8 mouse cellular contexts compared by ENCODE assay signal in genomic region chr15:102105764-102106730, GRCm38 (mm10). TPM values are rescaled to one million over a fixed set of nuclear protein-coding genes. Genes with fewer than 3 reads are reported as not detected.
A peak's percentile ranks its signal among the peaks of the same experiment; 100 is the strongest.
DNase-seq lines count a peak whose midpoint lies in the region; ATAC-seq lines count a peak whose summit lies in the region.

No protein-coding gene starts in this region.

- no peak overlapping the region for H3K27ac ChIP-seq in forebrain, embryonic 11.5 days (ENCODE audit: low read depth, low read length)
- no peak overlapping the region for H3K27ac ChIP-seq in intestine, embryonic 16.5 days (ENCODE audit: low read length)

- peak; percentile 46 for DNase-seq in cerebellum, adult 9-10 months
- no peak for DNase-seq in cerebellum, postnatal 4 days (ENCODE audit: low spot score in 2 of 2)
- DNase-seq in forebrain, embryonic 11.5 days (ENCODE audit: low spot score): no peak
- DNase-seq in lung, postnatal 10 days: peak; percentile 59
- DNase-seq in layer of hippocampus, postnatal 14 days (ENCODE audit: low spot score in 2 of 2): no peak

- H3K4me1 ChIP-seq in forebrain, embryonic 11.5 days (replicated peaks; ENCODE audit: control insufficient read depth, insufficient read depth, low read length): peaks cover 26% of the 10 kb centered on the region
- peaks cover 62% of the 10 kb centered on the region for H3K4me1 ChIP-seq in intestine, embryonic 16.5 days (ENCODE audit: control insufficient read depth, insufficient read depth, low read length)

- ATAC-seq in CD4-positive, CD25-positive, alpha-beta regulatory T cell, adult 4 months: peak; percentile 55
- ATAC-seq in forebrain, embryonic 11.5 days (replicated peaks; ENCODE audit: low FRiP score): no peak
- no peak for ATAC-seq in intestine, embryonic 16.5 days
- ATAC-seq in megakaryocyte progenitor cell, adult 5-6 weeks (replicated peaks; ENCODE audit: poor library complexity): no peak

- 32% methylated on average over 17 of the region's 18 CpGs for WGBS in forebrain, embryonic 11.5 days
- WGBS in intestine, embryonic 16.5 days: 39% methylated on average over 18 of the region's 18 CpGs

- H3K4me2 ChIP-seq in forebrain, embryonic 11.5 days (ENCODE audit: low read depth, low read length, severe bottlenecking): peak overlapping the region; percentile 59; the same call in 1 of the 2 replicates
- H3K4me2 ChIP-seq in intestine, embryonic 16.5 days (ENCODE audit: low read depth, low read length): peak overlapping the region; percentile 66

- no peaks in the 10 kb centered on the region for H3K9me3 ChIP-seq in forebrain, embryonic 11.5 days (ENCODE audit: control insufficient read depth, low read length)
- H3K9me3 ChIP-seq in intestine, embryonic 16.5 days (ENCODE audit: control insufficient read depth, low read length): no peaks in the 10 kb centered on the region

- H3K4me3 ChIP-seq in forebrain, embryonic 11.5 days (ENCODE audit: low read depth, low read length): peak overlapping the region; percentile 33; the same call in 1 of the 2 replicates
- H3K4me3 ChIP-seq in intestine, embryonic 16.5 days (ENCODE audit: low read length): peak overlapping the region; percentile 45; the same call in 1 of the 2 replicates

- no peak overlapping the region for H3K9ac ChIP-seq in forebrain, embryonic 11.5 days (ENCODE audit: low read length)
- 0 out of 2 replicates have a peak overlapping the region, but pooled peaks have one; percentile 40 for H3K9ac ChIP-seq in intestine, embryonic 16.5 days (ENCODE audit: low read depth, low read length)

- H3K27me3 ChIP-seq in forebrain, embryonic 11.5 days (ENCODE audit: control insufficient read depth, insufficient read depth, low read length): peaks cover 30% of the 10 kb centered on the region
- H3K27me3 ChIP-seq in intestine, embryonic 16.5 days (replicated peaks; ENCODE audit: control insufficient read depth, insufficient read depth, low read length): no peaks in the 10 kb centered on the region; the same call in 1 of the 2 replicates

- no peaks in the 10 kb centered on the region for H3K36me3 ChIP-seq in forebrain, embryonic 11.5 days (ENCODE audit: control insufficient read depth, insufficient read depth, low read length)
- peaks cover 20% of the 10 kb centered on the region; the same call in 1 of the 2 replicates for H3K36me3 ChIP-seq in intestine, embryonic 16.5 days (ENCODE audit: control insufficient read depth, insufficient read depth, low read length)

RNA-seq across cellular contexts. Expression of gene Tns2, which starts 5.8 kb away (rescaled TPM):
- polyA plus RNA-seq in CD4-positive, CD25-positive, alpha-beta regulatory T cell, adult 4 months (2017; shearing (Covaris generic)): 1 to 10 TPM; 1.1 to 2.3 TPM
- polyA plus RNA-seq in forebrain, embryonic 11.5 days (2014; fragmentation: Nextera tagmentation; extraction: Ambion mirVana): 8.8 and 10.5 TPM in 2 replicates
- polyA plus RNA-seq in intestine, embryonic 16.5 days (2015; fragmentation: Nextera tagmentation; extraction: Ambion mirVana): 26.4 and 28.6 TPM in 2 replicates
- not detected in 2 replicates for total RNA-seq in megakaryocyte progenitor cell, adult 5-6 weeks (2015)
- not detected in 2 replicates for total RNA-seq in megakaryocyte progenitor cell, adult 5-6 weeks (2017)
- 10 to 100 TPM; 10.0 to 15.8 TPM for total RNA-seq in layer of hippocampus, postnatal 14 days (2021)

RNA-seq across cellular contexts. Expression of gene Spryd3, which starts 30.0 kb away (rescaled TPM):
- 10 to 100 TPM; 28.8 to 65.3 TPM for polyA plus RNA-seq in CD4-positive, CD25-positive, alpha-beta regulatory T cell, adult 4 months (2017; shearing (Covaris generic))
- polyA plus RNA-seq in forebrain, embryonic 11.5 days (2014; fragmentation: Nextera tagmentation; extraction: Ambion mirVana): 12.0 and 12.1 TPM in 2 replicates
- polyA plus RNA-seq in intestine, embryonic 16.5 days (2015; fragmentation: Nextera tagmentation; extraction: Ambion mirVana): 27.5 and 28.0 TPM in 2 replicates
- 2.9 and 3.2 TPM in 2 replicates for total RNA-seq in megakaryocyte progenitor cell, adult 5-6 weeks (2015)
- 11.5 and 17.9 TPM in 2 replicates for total RNA-seq in megakaryocyte progenitor cell, adult 5-6 weeks (2017)
- total RNA-seq in layer of hippocampus, postnatal 14 days (2021): 100 to 1,000 TPM; 163 to 164 TPM

RNA-seq across cellular contexts. Expression of gene Eif4b, which starts 32.5 kb away (rescaled TPM):
- 100 to 1,000 TPM; 123 to 189 TPM for polyA plus RNA-seq in CD4-positive, CD25-positive, alpha-beta regulatory T cell, adult 4 months (2017; shearing (Covaris generic))
- polyA plus RNA-seq in forebrain, embryonic 11.5 days (2014; fragmentation: Nextera tagmentation; extraction: Ambion mirVana): 122 and 129 TPM in 2 replicates
- 112 and 117 TPM in 2 replicates for polyA plus RNA-seq in intestine, embryonic 16.5 days (2015; fragmentation: Nextera tagmentation; extraction: Ambion mirVana)
- total RNA-seq in megakaryocyte progenitor cell, adult 5-6 weeks (2015): 163 and 180 TPM in 2 replicates
- 394 and 459 TPM in 2 replicates for total RNA-seq in megakaryocyte progenitor cell, adult 5-6 weeks (2017)
- 100 to 1,000 TPM; 179 to 184 TPM for total RNA-seq in layer of hippocampus, postnatal 14 days (2021)

RNA-seq across cellular contexts. Expression of gene Igfbp6, which starts 38.1 kb away (rescaled TPM):
- polyA plus RNA-seq in CD4-positive, CD25-positive, alpha-beta regulatory T cell, adult 4 months (2017; shearing (Covaris generic)): under 1 TPM in 1 of 2 experiments, not detected in 1; 0.60 TPM
- 0.33 TPM in 1 of 2 replicates, not detected in the other for polyA plus RNA-seq in forebrain, embryonic 11.5 days (2014; fragmentation: Nextera tagmentation; extraction: Ambion mirVana)
- 11.8 and 11.9 TPM in 2 replicates for polyA plus RNA-seq in intestine, embryonic 16.5 days (2015; fragmentation: Nextera tagmentation; extraction: Ambion mirVana)
- total RNA-seq in megakaryocyte progenitor cell, adult 5-6 weeks (2015): not detected in 2 replicates
- not detected in 2 replicates for total RNA-seq in megakaryocyte progenitor cell, adult 5-6 weeks (2017)
- 1 to 10 TPM; 3.0 to 4.0 TPM for total RNA-seq in layer of hippocampus, postnatal 14 days (2021)

RNA-seq across cellular contexts. Expression of gene Soat2, which starts 44.3 kb away (rescaled TPM):
- polyA plus RNA-seq in CD4-positive, CD25-positive, alpha-beta regulatory T cell, adult 4 months (2017; shearing (Covaris generic)): 1 to 10 TPM in 1 of 2 experiments, under 1 TPM in 1; 0.69 to 1.0 TPM
- not detected in 2 replicates for polyA plus RNA-seq in forebrain, embryonic 11.5 days (2014; fragmentation: Nextera tagmentation; extraction: Ambion mirVana)
- polyA plus RNA-seq in intestine, embryonic 16.5 days (2015; fragmentation: Nextera tagmentation; extraction: Ambion mirVana): 25.0 and 31.2 TPM in 2 replicates
- 0.73 and 1.9 TPM in 2 replicates for total RNA-seq in megakaryocyte progenitor cell, adult 5-6 weeks (2015)
- total RNA-seq in megakaryocyte progenitor cell, adult 5-6 weeks (2017): 1.2 and 3.3 TPM in 2 replicates
- not detected for total RNA-seq in layer of hippocampus, postnatal 14 days (2021)

Comparison
In these comparisons a context has a peak if more than half of its experiments do, and no peak if none do; other contexts are left out.
1. DNase-seq: peak in cerebellum, adult 9-10 months (single experiment) and lung, postnatal 10 days (single experiment); none in cerebellum, postnatal 4 days (0 of 2), forebrain, embryonic 11.5 days (single experiment) and layer of hippocampus, postnatal 14 days (0 of 2).